Mouse (Mus musculus) kidney, postnatal 10 days (tissue): ENCODE measurements at regions not wholly inside any gene's neighbourhood (a gene's known extent, or its start where the extent isn't known, plus 50 kb on each side); places are given as distances from the start of the nearest gene placed in this dataset.

Experiments
- DNase-seq: peaks from one replicate; pipeline ENCODE4 v3.0.0; 2021; ENCODE audit warnings: mixed read lengths

- peak; percentile 16 for DNase-seq
These were observed 212.3 kb upstream of the Rbfox1 start for GRCm38 (mm10) chr16:5672871-5673270.

- DNase-seq = no peak
These were observed 216.7 kb upstream of the Rbfox1 start for GRCm38 (mm10) chr16:5668403-5668967.

GRCm38 (mm10) chr16:5661918-5662317, 223.2 kb upstream of the Rbfox1 start:
- DNase-seq = peak; percentile 20

DNA sequence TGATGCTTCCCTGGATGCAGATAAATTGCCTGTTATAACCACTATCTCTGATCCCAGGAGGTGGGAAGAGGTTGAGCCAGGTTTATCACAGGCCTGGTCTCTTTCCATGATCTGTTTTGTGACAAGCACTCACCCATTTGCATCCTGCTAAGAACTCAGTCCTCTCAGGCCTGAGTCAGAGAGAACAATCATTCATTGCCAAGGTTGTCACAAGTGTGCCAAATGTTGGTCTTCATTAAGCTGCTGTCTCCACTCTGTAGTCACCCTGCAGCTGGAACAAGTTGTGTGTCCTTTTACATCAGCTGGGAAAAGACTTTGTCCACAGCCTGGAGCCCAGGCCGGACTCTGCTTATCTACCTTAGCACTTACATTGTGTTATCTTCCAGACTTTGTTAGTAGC, 233.6 kb upstream of the Rbfox1 start:
- no peak for DNase-seq

DNA sequence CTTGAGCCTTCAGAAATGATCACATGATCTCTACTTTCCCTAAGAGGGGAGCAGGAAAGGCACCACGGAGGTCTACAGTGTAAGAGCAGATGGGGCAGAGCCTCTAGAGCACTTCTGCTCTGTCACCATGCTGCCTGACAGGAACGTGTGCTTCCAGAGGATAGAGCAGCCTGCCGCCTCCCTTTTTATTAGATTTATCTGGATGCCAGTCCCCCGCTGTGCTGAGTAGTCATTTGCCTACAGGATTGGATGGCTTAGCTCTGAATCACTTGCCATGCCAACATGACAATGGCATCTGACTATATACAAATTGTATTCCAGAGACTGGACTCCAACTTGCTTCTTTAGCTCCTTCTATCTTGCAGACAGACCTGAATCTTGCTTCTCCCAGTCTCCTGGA, 234.2 kb upstream of the Rbfox1 start:
- no peak for DNase-seq

- DNase-seq = no peak
These were observed 245.2 kb upstream of the Rbfox1 start for GRCm38 (mm10) chr16:5639956-5640355.

DNA sequence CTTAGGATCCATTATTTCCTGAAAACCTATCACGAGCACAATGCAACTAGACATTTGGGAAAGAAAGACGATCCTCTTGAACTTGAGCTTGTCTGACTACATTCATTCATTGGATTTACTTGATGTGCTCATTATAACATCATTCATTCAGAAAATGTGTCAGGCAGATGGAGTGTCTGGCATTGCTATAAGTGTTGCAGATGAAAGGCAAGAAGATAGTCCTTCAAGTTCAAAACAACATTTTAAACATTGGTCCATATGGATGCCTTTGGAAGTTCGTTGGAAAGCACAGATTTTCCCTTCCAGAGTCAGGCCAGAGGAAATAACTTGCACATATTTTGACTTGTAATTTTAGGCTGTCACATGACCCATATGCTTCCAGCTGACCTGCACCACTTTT, 255.2 kb upstream of the Rbfox1 start:
- no peak for DNase-seq

GRCm38 (mm10) chr16:5627910-5628309, 257.2 kb upstream of the Rbfox1 start:
- DNase-seq = no peak

DNA sequence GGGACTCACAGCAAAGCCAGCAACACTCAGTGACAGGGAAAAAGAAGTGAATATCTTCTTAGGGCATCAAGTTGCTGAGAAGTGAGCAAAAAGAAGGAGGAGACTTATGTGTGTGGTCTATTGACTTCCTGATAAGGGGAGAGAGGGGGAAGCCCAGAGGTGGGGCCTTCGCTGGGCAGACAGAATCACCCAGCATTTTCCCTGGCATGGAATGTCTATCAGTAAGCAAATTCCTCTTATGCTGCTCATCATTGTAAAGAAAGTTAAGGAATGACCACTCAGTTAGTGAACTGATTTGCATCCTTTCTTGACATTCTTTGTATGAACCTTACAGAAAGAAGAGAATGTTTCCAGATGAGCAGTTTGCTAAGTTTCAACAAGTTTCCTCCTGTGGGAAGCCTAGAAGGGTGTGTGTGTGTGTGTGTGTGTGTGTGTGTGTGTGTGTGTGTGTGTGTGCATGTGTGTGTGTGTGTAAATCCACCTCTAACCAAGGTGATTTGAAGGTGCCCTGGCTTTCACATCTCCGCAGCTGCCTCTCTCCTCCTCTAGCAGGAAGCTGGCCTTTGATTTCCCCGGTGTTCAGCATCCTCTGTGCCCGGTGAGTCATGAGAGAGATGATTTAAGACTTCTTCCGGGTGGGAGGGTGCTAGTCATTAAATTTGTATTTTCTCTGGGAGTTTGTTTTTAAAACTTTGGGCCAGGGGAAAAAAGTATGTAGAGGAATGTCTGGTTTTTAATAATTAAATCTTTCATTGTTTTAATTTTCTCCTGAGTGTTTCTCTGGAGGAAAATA, 257.8 kb upstream of the Rbfox1 start:
- peak; percentile 28 for DNase-seq

DNA sequence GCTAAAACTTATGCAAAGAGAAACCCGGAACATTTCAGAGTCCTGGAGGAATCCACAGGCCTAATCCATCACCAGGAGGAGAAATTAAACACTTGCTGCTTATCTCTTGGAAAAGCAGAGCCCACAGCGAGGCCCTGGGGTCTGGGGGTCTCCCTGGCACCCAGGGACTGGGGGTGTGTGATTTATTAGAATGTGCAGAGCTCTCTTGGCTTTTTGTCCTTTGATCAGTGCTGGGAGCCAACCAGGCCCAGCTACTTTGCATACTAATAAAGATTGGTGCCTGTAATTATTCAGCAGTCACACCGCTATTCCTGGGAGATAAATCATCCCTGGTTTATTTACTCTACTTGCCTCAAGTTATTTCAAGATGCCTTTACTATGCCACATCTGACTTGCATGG, 260.0 kb upstream of the Rbfox1 start:
- DNase-seq = no peak

DNA sequence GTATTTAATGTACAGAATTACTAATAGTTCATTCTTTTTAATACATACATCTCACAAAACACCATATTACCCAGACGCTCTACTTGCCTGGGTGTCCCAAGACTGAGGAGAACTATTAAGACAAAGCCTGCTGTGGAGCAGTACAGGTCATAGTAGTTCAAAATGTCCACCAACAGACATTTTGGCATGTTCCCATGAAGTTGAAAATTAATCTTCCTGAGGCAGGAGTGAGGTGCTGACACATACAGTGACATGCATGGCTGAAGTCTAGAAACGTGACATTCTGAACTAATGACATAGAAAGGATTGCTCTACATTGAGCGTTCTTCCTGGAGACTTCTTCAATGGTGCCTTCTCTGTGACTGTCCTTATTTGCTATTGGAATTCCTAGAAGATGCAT, 264.6 kb upstream of the Rbfox1 start:
- DNase-seq = no peak

DNA sequence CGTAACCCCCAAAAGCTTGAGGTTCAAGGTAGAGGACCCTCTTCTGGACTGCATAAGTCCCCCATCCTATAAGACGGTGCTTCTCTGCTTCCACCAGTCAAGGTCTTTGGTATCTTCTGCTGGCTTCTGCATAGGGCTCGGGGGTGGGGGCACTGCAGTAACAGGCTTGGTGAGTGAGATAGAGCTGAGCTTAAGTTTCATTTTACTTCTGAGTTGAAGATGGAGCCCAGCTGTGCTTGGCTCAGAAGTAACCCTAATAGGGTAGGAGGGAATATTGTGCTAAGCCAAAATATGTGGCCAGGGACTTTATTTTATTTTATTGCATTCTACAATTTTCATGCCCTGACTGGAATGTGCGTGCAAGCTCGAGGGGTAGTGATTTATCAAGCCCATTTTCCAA, 268.8 kb upstream of the Rbfox1 start:
- peak; percentile 11 for DNase-seq

DNA sequence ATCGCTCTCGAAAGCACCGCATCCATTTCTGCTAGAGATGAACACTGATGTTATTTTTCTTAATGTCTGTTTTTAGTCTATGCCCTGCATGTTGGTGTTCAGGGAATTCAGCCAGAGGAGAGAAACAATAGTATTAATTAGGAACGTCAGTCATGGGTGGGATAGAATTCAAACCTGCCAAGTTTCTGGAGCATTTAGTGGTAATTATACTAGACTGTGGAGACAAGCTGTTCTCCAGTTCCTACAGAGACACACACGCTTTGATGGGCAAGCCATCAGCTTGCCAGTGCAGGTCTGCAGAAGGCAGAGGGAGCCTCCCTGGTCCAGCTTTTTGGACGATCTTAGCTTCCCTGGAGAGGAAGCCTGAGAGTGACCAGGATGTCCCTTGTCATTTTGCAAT, 289.8 kb upstream of the Rbfox1 start:
- no peak for DNase-seq

GRCm38 (mm10) chr16:5578333-5578732, 306.8 kb upstream of the Rbfox1 start:
- no peak for DNase-seq

GRCm38 (mm10) chr16:5572780-5573179, 312.4 kb upstream of the Rbfox1 start:
- DNase-seq = no peak

DNA sequence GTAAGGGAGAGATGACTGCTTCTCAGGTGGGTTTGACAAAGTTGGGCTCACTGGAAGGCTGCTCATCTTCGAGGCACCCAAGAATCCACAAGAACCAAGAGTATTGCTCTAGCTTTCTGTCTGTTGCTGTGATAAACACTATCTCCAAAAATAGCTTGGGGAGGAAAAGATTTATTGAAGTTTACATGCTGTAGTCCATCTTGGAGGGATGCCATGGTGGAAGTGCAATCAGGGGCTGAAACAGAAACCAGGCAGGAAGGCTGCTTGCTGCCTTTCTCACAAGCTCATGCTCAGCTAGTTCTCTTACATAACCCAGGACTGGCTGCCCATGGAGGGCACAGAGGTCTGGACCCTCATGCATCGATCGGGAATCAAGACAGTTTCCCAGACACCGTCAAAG, 314.5 kb upstream of the Rbfox1 start:
- peak; percentile 54 for DNase-seq

DNA sequence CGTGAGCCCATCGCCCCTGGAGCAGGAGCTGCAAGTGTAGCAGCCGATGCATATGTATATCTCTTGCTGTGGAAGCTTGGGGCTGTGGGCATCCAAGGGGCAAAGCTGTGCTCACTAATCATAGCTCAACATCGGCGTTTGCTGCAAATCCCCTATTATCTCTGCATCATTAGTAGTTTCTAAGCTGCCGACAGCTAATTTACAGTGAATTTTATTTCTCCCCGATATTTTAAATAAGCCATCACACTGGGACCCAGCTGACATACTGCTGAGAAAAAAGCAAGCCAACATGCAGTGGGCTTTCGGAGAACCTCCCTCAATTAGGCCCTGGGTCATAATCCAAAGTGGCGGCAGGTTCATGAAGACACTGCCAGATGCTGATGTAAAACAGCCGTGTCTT, 313.3 kb upstream of the Eef2kmt start:
- DNase-seq = no peak

DNA sequence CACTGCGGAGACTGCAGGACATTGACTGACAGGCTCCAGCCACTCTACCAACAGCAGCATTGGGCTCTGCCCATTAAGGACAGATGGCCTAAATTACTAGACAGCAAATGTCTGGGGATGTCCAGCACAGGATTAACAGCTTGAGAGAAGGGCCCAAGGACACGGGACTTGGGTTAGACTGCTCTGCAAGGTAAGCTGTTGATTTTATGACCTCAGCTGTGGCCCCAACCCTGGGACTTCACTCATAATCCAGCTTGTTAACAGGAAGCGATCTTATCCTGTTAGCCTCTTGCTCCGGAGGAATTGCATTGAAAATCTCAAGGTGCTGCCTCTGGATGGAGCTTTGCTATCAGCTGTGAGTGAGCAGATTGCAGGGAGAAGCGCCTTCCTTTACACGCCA, 293.2 kb upstream of the Eef2kmt start:
- no peak for DNase-seq

DNA sequence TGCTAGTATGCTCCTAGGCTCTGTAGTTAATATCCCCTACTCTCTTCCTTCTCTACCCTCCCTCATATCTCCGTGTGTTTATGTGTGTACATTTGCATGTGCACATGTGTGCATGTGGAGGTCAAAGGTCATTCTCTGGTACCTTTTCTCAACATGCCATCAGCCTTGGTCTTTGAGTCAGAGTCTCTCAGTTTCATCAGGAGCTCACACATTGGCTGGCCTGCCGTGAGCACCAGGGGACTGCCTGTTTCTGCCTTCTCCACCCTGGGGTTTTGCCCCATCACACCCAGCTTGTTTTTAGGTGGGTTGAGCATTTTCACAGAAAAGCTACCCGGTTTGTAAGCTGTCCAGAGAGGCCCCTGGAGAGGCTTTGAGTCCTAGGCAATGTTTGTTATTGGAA, 292.8 kb upstream of the Eef2kmt start:
- no peak for DNase-seq

DNA sequence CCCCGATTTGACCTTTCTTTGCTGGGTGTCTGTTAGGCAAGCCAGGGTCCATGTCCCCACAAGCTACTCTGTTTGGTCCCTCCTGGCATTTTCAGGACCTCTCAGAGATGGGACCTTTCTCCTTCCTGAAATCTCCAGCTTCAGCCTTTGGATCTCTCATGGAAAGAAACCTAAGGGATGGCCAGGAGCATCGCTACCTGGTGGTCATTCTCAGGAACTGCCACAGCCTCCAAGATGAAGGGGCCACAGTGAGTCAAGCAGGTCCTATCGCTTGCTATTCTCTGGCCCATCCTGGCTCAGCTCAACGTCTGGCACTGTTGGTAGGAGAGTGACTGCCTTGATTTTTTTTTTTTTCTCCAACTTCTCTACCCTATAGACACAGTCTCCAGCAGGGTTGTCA, 291.0 kb upstream of the Eef2kmt start:
- DNase-seq = no peak

DNA sequence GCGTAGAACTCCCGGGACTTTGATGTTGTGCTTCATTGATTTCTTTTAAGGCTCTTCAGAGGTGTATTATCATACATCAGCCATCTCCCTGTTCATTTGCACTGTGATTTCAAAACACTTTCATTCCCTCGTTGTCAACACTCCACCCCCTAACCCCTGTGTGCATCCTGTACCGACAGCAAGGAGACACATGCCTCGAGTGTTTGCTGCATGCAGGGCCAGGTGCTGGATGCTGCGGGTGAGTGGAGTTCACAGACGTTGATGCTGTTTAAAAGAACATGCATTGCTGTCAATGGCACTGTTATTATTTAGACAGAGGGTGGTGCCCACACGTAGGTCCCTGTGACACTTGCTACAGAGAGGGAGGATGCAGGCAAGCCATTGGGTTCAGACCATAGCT, 290.0 kb upstream of the Eef2kmt start:
- DNase-seq = no peak

- no peak for DNase-seq
These were observed 288.7 kb upstream of the Eef2kmt start for GRCm38 (mm10) chr16:5544436-5544835.

DNA sequence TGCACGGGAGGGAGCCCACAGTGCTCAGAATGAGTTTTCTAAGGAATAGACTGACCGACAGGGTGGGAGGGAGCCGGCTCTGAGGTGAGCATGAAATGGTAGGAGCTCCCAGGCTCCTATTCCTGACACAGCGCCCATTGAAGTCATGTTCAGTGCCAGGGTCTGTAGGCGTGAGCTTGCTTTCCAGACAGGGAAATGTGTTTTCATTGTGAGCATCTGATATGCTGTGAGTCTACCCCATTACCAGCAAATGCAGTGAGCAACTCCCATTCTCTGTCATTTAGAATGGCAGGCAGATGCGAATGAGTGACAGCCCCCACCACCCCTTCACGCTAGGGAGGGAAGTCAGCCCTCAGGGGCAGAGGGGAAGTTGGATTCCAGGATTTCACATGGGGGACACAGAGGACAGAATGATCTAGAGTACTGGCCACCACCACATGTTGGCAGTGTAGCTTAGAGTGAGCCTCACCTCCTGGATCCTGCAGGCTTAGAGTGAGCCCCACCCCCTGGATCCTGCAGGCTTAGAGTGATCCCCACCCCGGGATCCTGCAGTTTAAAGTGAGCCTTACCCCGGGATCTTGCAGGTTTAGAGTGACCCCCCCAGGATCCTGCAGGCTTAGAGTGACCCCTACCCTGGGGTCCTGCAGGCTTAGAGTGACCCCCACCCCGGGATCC, 283.2 kb upstream of the Eef2kmt start:
- no peak for DNase-seq
